ENCODE assay signal across 21 mouse cellular contexts in genomic region chr4:95398301-95398700, GRCm38 (mm10).
"Had no signal": no experiment of that assay in that cellular context is flagged by ENCODE, and none has a peak within 500 bp of the region (broad histone marks: within the 10 kb centered on the region; RNA-seq: fewer than 3 reads in every experiment).

No protein-coding gene starts in this region.

- H3K27me3 ChIP-seq: heart, embryonic 12.5 days; hindbrain, embryonic 12.5 days; intestine, embryonic 15.5 days; limb, embryonic 12.5 days; liver, embryonic 13.5 days; liver, embryonic 15.5 days had no signal

- H3K4me1 ChIP-seq: hindbrain, embryonic 12.5 days; intestine, embryonic 15.5 days; limb, embryonic 10.5 days; limb, embryonic 12.5 days; liver, embryonic 13.5 days; liver, embryonic 15.5 days had no signal

- DNase-seq: gastrocnemius, postnatal 14 days; gastrocnemius, postnatal 36 days; heart, adult 18-20 months; heart, postnatal 14 days; heart, postnatal 36 days; kidney, adult 18-20 months; kidney, adult 8-10 months; kidney, postnatal 10 days; kidney, postnatal 25 days; kidney, postnatal 4 days; liver; liver, embryonic 13.5 days had no signal

- H3K9me3 ChIP-seq: heart, embryonic 12.5 days; hindbrain, embryonic 12.5 days; intestine, embryonic 15.5 days; limb, embryonic 10.5 days; limb, embryonic 12.5 days; liver, embryonic 13.5 days; liver, embryonic 15.5 days had no signal

- H3K36me3 ChIP-seq: heart, embryonic 12.5 days; hindbrain, embryonic 12.5 days; intestine, embryonic 15.5 days; limb, embryonic 10.5 days; limb, embryonic 12.5 days; liver, embryonic 13.5 days; liver, embryonic 15.5 days had no signal

- H3K27ac ChIP-seq: hindbrain, embryonic 12.5 days; hindbrain, embryonic 14.5 days; intestine, embryonic 15.5 days; layer of hippocampus, adult 2 months; left cerebral cortex, adult 2 months; limb, embryonic 10.5 days; limb, embryonic 12.5 days; liver, embryonic 13.5 days; liver, embryonic 15.5 days had no signal

- H3K4me3 ChIP-seq: heart, embryonic 12.5 days; hindbrain, embryonic 12.5 days; intestine, embryonic 15.5 days; layer of hippocampus, adult 2 months; left cerebral cortex, adult 2 months; limb, embryonic 10.5 days; limb, embryonic 12.5 days; liver, embryonic 13.5 days; liver, embryonic 15.5 days had no signal
